Comparison of ENCODE assay signal across 18 mouse cellular contexts in the genomic region with DNA sequence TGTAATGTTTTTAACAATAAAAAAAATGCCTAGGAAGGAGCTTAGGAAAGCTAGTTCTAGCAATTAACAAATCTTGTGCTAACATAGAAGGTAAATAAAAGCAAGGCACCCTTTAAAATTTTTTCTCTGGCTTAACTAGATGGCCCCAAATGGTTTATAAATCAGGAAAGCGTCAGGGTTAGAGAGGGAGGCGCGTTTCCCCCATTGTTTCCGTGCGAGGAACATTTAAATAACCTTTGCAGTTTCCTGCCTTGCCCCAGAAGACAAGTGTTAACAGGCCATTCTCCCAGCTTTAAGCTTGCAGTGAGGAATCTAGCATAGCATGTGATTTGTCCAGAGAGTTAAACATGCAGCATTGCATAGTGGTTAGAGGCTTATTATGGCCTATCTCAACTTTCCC. TPM values are rescaled to one million over a fixed set of nuclear protein-coding genes. Genes with fewer than 3 reads are reported as not detected.
A peak's percentile ranks its signal among the peaks of the same experiment; 100 is the strongest.
DNase-seq lines count a peak whose midpoint lies in the region; ATAC-seq and TF ChIP-seq lines count a peak whose summit lies in the region.
"Had no signal": no experiment of that assay in that cellular context is flagged by ENCODE, and none has a peak within 500 bp of the region (broad histone marks: within the 10 kb centered on the region; RNA-seq: fewer than 3 reads in every experiment).

No protein-coding gene starts in this region.

- no peak overlapping the region for H3K4me2 ChIP-seq in kidney, postnatal 0 days (ENCODE audit: low read length)
- no peak overlapping the region for H3K4me2 ChIP-seq in heart, embryonic 11.5 days
- H3K4me2 ChIP-seq: forebrain, embryonic 12.5 days; hindbrain, embryonic 12.5 days; liver, embryonic 12.5 days; neural tube, embryonic 12.5 days had no signal

- ATAC-seq in kidney, postnatal 0 days (replicated peaks; ENCODE audit: low FRiP score, low read depth): no peak
- ATAC-seq in heart, embryonic 11.5 days (replicated peaks; ENCODE audit: insufficient number of reproducible peaks, low FRiP score, low TSS enrichment): no peak
- ATAC-seq: liver, embryonic 12.5 days had no signal

- H3K9me3 ChIP-seq in kidney, postnatal 0 days (replicated peaks; ENCODE audit: low read length): no peaks in the 10 kb centered on the region
- H3K9me3 ChIP-seq in heart, embryonic 11.5 days (replicated peaks; ENCODE audit: control insufficient read depth, low read length): no peaks in the 10 kb centered on the region
- no peaks in the 10 kb centered on the region for H3K9me3 ChIP-seq in limb, embryonic 10.5 days (replicated peaks)
- H3K9me3 ChIP-seq: forebrain, embryonic 12.5 days; hindbrain, embryonic 12.5 days; liver, embryonic 12.5 days; megakaryocyte, embryonic 14.5 days; neural tube, embryonic 12.5 days had no signal

- H3K27me3 ChIP-seq in kidney, postnatal 0 days (ENCODE audit: insufficient read depth, low read length): no peaks in the 10 kb centered on the region
- no peaks in the 10 kb centered on the region for H3K27me3 ChIP-seq in heart, embryonic 11.5 days (ENCODE audit: control insufficient read depth, insufficient read depth, low read length)
- H3K27me3 ChIP-seq in limb, embryonic 10.5 days (ENCODE audit: low read depth, poor library complexity, severe bottlenecking): no peaks in the 10 kb centered on the region
- H3K27me3 ChIP-seq: forebrain, embryonic 12.5 days; liver, embryonic 12.5 days had no signal

- H3K9ac ChIP-seq in kidney, postnatal 0 days (ENCODE audit: low read depth, low read length): 0 out of 2 replicates have a peak overlapping the region, but pooled peaks have one; percentile 8
- H3K9ac ChIP-seq in heart, embryonic 11.5 days (ENCODE audit: low read depth, low read length): no peak overlapping the region
- H3K9ac ChIP-seq: forebrain, embryonic 12.5 days; hindbrain, embryonic 12.5 days; liver, embryonic 12.5 days; neural tube, embryonic 12.5 days had no signal

- peaks cover 4% of the 10 kb centered on the region; the same call in 1 of the 2 replicates for H3K36me3 ChIP-seq in kidney, postnatal 0 days (ENCODE audit: insufficient read depth, low read length)
- no peaks in the 10 kb centered on the region for H3K36me3 ChIP-seq in heart, embryonic 11.5 days (ENCODE audit: control insufficient read depth, insufficient read depth, low read length)
- peaks cover 25% of the 10 kb centered on the region for H3K36me3 ChIP-seq in limb, embryonic 10.5 days

- WGBS in kidney, postnatal 0 days: 18% methylated on average over 5 of the region's 5 CpGs
- WGBS in heart, embryonic 11.5 days (ENCODE audit: insufficient replicate concordance): 48% methylated on average over 5 of the region's 5 CpGs
- WGBS in limb, embryonic 10.5 days: 47% methylated on average over 5 of the region's 5 CpGs

- H3K4me1 ChIP-seq in kidney, postnatal 0 days (replicated peaks; ENCODE audit: insufficient read depth, low read length): no peaks in the 10 kb centered on the region
- peaks cover 15% of the 10 kb centered on the region for H3K4me1 ChIP-seq in heart, embryonic 11.5 days (ENCODE audit: control insufficient read depth, insufficient read depth, low read length)
- H3K4me1 ChIP-seq in limb, embryonic 10.5 days: peaks cover 36% of the 10 kb centered on the region
- H3K4me1 ChIP-seq: liver, embryonic 12.5 days had no signal

- H3K4me3 ChIP-seq in kidney, postnatal 0 days (replicated peaks; ENCODE audit: low read depth, low read length): no peak overlapping the region
- no peak overlapping the region for H3K4me3 ChIP-seq in heart, embryonic 11.5 days (ENCODE audit: low read depth, low read length)
- H3K4me3 ChIP-seq in limb, embryonic 10.5 days: no peak overlapping the region
- H3K4me3 ChIP-seq: forebrain, embryonic 12.5 days; hindbrain, embryonic 12.5 days; liver, embryonic 12.5 days; megakaryocyte, embryonic 14.5 days; neural tube, embryonic 12.5 days had no signal

- no peak for TF ChIP-seq CTCF in kidney, postnatal 0 days (IDR thresholded peaks at IDR 0.05; ENCODE audit: low read depth)

- DNase-seq in kidney, postnatal 0 days (ENCODE audit: low spot score): peak; percentile 44
- DNase-seq in kidney, postnatal 36 days: no peak
- peak; percentile 33 to 38 for DNase-seq in heart, adult 9 months (ENCODE audit: low spot score in 2 of 2)
- no peak for DNase-seq in limb, embryonic 10.5 days (ENCODE audit: low spot score)
- DNase-seq in left cerebral cortex, adult 8-10 months (ENCODE audit: low spot score in 2 of 2): no peak
- no peak for DNase-seq in spleen, postnatal 14 days (ENCODE audit: low spot score in 2 of 2)
- no peak for DNase-seq in yolk sac, embryonic 10.5 days (ENCODE audit: low spot score)
- DNase-seq: adrenal gland, adult 2 months; cerebellum, postnatal 36 days; gastrocnemius, postnatal 25 days; right cerebral cortex, postnatal 25 days; thymus, postnatal 36 days had no signal

- H3K27ac ChIP-seq in kidney, postnatal 0 days: no peak overlapping the region
- peak overlapping the region; percentile 1; the same call in 1 of the 2 replicates for H3K27ac ChIP-seq in heart, embryonic 11.5 days (ENCODE audit: low read depth, low read length)
- peak overlapping the region; percentile 53; the same call in 1 of the 2 replicates for H3K27ac ChIP-seq in limb, embryonic 10.5 days
- H3K27ac ChIP-seq: forebrain, embryonic 12.5 days; hindbrain, embryonic 12.5 days; liver, embryonic 12.5 days; neural tube, embryonic 12.5 days had no signal

RNA-seq across cellular contexts. Expression of gene Tango6, which starts 50.1 kb away (rescaled TPM):
- polyA plus RNA-seq in kidney, postnatal 0 days (2015; fragmentation: Nextera tagmentation; extraction: Ambion mirVana): 6.4 and 7.7 TPM in 2 replicates
- polyA plus RNA-seq in heart, embryonic 11.5 days (2014; fragmentation: Nextera tagmentation; extraction: Ambion mirVana): 5.1 and 5.9 TPM in 2 replicates
- polyA plus RNA-seq in limb, embryonic 10.5 days (2016; fragmentation: Nextera tagmentation; extraction: Ambion mirVana): 15.5 and 16.1 TPM in 2 replicates
- total RNA-seq in left cerebral cortex, adult 8-10 months (2022): 1 to 10 TPM; 6.3 to 7.3 (median 7.0) TPM

Comparison
In these comparisons a context has a peak if more than half of its experiments do, and no peak if none do; other contexts are left out.
1. DNase-seq: peak in kidney, postnatal 0 days (single experiment) and heart, adult 9 months (2 of 2); none in kidney, postnatal 36 days (0 of 2), limb, embryonic 10.5 days (single experiment), left cerebral cortex, adult 8-10 months (0 of 2), spleen, postnatal 14 days (0 of 2) and yolk sac, embryonic 10.5 days (single experiment).